Mouse (Mus musculus) skeletal muscle tissue, adult 2 months (tissue): ENCODE results near the gene Tpbgl.

Experiments used
- DNase-seq: peaks from one replicate; pipeline ENCODE4 v3.0.0-alpha.2; 2012; ENCODE audit warnings: low read depth, low spot score

Tpbgl gene

DNA sequence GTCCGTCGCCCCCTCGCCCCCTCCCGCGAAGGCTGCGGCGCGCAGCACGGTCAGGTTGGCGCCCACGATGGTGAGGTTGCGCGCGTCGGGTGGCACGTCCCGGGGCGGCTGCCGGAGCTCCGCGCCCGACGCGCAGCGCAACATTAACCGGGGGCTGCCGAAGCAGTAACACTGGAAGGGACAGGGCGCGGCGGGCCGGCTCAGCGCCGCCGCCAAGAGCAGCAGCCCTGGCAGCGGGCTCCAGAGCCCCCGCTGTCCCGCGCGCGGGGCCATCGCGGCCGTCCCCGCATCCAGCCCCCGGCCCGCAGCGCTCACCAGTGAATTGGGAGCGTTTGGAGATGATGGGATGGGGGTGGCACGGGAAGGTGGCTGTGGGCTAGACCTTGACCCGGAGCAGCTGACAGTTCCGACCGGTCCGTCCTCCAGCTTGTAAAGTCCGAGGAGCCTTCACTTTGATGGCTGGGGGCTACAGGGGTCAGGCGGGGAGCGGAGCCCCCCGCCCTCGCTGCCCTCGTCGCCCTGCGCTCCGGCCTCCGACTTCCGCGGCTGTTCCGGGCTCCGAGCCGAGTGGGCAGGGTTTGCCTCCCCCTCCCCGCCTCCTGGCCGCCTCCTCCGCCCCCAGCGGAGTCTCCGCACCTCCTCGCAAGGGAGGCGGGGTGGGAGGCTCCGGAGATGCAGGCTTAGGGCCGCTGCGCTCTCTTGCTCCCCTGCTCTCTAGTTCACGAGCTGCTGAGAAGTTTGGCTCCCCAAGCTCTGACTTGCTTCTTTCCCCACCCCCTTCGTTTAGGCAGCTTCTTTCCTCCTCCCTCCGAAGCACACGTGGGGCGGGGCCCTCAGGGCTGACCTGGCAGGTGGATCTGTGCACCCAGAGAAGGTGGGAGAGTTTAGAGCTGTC is at the start of gene Tpbgl:
Gene Tpbgl (minus strand): TSS at position 728 of the 895 bp plus-strand sequence.
- DNase-seq = peak; percentile 78

DNA sequence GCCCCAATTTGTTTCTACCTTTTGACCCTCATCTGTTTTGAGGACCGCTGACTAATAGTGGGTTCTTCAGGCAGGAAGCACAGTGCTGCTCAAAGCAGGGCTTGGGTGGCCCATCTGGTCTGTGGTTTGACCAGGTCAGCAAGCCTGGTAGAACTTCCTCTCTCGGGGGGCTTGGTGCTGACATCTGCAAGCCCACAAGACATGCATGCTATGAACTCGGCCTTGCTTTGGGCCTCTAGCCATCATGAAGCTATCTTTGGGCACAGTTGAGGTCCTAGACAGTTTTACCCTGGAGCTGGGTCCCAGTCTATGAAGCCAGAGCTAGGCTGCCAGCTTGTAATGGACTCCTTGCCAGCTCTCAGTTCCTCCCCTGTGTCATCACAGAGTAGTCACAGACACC is 48.0 kb upstream of the Tpbgl start:
- peak; percentile 58 for DNase-seq

DNA sequence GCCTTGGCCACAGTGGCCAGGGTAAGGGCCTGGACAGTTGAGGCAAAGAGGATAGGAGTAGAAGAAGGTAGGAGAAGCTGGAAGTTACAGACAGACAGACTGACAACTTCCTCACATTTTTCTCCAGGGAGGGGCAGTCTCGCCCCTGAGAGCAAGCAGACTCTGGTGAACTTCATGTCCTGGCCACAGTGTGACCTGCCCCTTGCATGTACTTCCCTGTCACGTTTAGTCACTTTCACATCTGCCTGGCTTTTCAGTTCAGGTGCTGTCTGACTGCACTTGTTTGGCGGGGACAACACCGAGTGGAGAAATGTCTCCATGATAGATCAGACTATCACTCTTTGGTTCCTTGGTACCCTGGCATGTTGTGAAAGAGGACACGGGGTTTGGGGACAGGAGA is 47.3 kb upstream of the Tpbgl start:
- DNase-seq = no peak

DNA sequence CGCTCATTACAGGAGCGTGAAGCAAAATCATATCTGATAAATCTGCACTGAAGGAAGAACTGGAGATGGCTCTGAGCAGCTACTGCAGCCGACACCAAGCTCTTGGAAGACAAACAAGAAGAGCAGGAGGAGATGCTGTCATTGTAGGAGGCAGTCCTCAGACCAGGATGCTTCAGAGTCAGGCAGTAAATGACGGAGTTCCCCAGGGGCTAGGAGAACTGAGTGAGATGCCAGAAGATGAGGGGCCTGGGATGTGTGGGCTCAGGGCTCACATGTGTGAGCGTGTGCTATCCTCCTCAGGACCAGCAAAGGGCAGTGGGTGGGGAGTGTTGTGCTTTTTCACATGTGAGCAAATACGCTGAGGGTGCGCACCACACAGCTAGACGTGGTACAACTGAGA is 46.3 kb upstream of the Tpbgl start:
- DNase-seq = no peak

DNA sequence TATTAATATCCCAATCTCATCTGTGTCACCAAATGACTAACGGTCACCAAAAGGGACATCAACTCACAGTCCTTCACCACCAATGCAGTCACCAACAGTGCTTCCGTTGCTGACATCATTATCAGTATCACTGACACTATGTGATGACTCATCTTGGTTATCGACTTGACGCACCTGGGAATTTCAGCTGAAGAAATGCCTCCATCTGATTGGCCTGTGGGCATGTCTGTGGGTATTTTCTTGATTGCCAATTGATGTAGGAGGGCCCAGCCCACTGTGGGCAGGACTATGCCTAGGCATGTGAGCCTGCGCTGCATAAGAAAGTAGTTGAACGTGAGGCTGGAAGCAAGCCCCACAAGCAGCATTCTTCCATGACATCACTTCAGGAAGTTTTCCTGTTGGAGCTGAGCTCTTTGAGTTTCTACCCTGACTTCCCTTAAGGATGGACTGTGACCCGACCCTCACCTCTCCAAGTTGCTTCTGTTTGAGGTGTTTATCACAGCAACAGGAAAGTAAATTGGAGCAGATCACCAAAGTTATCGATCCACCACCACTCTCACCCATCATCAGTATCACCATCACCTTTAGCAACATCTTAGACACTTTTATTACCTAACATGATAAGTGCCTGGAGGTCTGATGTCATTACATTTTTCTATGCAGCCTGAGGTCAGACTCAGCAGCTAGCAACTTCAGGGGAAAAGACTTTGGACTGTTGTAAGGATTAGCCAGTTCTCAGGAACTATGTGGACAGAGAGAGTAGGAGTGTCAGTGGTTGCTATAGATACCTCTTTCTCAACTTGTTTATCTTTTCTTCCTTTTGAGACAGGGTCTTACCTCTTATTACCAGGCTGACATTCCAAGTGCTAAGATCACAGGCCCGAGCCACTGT is 44.9 kb upstream of the Tpbgl start:
- DNase-seq = no peak

DNA sequence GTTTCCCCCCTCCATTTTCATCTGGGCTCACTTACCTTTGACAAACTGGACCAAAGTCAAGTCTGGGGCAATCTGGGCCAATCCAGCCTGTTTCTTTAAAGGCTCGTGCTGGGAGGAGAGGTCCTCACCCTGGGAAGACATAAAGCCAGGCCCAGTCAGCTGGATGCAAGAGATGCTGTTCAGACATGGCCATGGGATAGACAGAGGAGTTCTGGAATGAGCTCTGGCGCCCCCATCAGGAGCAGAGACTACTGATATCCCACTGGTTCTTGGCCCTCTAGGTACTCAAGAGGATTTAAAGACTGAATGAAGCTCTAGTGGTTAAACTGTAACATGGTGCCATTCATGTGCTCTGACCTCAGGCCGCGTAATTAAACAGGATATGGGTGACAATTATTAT is 44.0 kb upstream of the Tpbgl start:
- no peak for DNase-seq

DNA sequence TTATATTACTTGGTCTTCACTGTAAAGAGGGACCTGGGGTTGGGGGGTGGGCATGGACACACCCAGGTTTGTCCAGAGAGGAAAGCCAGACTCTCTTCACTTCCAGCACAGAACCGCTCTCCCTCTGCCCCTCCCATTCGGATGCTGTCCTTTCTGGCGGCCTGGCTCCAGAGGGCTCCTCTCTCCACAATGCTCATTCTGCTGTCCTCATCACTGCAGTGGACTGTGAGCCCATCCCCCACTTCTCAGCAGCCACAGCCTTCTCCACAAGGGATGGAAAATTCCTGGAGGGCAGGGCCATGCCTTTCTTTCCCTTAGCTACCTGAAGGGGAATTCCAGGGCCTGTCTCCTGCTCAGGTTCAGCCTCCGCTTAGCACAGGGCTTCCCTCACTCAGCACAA is 41.9 kb upstream of the Tpbgl start:
- no peak for DNase-seq

DNA sequence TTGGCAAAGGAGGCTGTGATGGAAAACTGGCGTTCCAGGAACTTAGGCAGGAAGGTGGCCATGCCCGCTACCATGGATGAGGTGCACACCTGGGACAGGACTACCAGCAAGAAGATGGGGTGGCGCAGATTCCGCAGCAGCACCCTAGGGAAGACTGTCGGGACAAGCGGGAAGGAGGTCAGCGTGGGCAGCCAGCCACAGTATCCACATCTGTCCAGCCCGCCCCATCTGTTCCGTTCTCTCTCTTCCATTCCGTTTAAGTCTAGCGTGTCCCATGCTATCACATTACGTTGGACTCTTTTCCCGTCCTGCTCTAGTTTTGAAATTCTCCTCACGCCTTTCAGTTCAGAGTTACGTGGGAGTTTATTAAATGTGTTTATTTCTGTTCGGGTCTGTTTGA is 40.2 kb upstream of the Tpbgl start:
- no peak for DNase-seq

DNA sequence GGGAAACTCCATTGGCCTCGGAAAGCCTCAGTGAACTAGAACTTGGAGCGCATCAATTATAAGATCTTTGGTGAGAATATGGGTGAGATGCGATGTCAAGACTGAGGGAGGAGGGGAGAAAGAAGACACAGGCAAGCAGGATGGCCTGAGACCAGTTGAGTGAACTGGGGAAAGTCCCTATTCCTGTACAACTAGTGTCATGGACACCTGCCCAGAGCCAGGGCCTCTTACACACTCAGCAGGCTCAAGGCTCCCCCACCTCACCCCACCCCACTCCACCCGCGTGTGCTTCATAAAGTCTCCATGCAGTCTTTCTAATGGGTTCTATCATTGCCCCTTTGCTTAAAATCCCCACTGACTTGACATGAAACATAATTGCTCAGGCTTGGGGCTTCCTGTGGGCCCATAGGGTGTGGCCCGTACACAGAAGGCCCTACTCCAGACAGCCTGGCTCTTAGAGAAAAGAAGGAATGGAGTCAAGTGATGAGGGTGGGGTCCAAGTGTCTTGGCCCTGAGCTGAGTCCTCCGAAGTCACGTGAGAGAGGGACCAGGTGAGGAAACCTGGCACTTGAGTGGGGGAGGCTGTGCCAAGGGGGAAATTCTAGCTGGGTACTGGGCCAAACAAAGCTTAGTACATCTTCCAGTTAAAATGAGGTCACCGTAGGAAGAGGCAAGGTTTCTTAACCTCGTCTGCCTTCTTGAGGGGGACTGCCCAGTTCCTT is 39.0 kb upstream of the Tpbgl start:
- DNase-seq = peak; percentile 64

DNA sequence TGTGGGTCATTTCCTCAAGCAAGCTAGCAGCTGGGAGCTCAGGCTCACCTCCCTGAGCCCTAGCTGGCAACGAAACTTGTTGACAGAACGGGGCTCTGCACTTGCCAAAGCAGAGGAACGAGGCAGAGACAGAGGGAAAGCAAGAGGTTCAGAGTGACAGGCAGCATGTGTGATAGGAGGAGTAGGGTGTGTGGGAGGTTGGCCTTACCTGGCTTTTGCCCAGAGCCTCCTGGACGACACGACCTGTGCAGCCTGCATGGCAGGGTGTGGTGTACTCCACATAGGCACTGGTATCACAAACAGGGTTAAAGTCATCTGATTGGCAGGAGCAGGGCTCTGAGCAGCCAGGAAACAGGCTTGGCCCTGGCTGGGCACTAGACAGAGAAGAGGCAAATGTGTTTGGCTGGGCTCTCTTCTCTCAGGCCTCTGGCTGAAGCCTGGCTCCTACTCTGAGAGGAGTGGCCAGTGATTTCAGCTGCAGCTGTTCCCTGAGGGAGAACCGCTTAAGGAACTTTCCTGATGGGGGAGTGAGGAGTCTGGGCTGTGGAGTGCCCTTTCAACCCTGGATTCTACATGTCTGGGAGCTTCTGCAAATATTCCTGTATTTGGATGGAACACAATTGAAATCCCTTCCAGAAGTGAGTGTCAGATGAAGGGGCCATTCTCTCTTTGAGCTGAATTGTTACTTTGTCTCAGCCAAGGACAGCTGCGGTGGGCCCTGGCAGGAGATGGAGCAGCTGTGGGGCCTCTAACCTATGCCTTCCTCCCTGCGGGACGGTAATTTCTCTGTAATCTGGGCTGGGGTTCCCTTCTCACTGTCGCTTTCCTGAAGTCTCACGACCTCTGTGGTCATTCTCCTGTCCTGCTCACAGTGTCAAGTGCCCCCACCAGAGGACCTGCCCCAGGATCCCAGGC is 37.9 kb upstream of the Tpbgl start:
- DNase-seq = peak; percentile 94

DNA sequence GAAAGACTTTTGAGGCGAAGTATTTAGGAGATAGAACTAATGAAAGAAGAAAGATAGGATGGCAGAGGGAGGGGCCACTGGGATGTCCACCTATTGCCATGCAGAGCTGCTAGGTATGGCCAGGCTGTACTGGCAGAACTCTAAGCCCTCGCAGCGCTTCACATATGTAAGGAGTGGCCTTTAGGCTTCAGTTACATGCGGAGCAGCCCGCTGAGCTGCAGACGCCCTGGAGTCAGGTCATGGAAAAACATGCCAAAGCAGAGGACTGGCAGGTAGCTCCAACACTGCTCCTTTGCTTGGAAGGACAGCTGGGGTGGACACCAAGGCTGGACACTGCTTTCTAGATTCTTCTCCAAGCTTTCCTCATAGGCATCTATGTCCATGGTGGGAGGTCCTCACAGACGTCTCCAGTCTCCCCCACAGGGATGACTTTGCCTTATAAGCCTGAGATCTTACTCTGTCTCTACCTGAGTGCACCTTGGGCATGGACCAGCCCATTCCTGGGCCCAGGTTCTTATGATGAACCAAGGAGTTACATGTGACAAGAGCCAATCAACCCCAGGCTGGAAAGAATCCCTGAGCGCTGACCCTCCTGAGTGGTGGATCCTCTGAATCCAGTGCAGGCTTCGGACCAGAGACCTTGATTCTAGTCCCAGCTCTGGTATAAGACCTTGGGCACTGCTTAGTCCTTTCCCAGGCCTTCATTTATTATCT is 36.8 kb upstream of the Tpbgl start:
- DNase-seq = no peak

DNA sequence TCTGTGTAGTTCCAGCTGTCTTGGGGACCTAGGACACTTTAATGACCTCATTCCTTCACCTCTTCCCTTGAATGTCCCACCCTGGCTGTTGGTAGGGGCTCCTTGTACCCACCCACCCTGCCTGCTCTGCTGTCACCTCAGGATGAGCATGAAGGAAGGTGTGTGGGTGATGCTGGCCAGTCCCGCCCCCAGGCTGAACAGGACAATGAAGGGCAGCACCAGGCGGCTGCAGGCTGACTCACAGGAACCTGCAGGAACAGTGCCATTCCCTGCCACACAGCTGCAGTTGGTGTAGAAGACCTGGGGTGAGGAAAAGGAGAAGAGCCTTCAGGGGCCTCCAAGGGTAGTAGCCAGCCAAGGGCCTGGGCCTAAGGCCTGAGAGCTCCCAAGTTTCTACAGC is 35.4 kb upstream of the Tpbgl start:
- no peak for DNase-seq

DNA sequence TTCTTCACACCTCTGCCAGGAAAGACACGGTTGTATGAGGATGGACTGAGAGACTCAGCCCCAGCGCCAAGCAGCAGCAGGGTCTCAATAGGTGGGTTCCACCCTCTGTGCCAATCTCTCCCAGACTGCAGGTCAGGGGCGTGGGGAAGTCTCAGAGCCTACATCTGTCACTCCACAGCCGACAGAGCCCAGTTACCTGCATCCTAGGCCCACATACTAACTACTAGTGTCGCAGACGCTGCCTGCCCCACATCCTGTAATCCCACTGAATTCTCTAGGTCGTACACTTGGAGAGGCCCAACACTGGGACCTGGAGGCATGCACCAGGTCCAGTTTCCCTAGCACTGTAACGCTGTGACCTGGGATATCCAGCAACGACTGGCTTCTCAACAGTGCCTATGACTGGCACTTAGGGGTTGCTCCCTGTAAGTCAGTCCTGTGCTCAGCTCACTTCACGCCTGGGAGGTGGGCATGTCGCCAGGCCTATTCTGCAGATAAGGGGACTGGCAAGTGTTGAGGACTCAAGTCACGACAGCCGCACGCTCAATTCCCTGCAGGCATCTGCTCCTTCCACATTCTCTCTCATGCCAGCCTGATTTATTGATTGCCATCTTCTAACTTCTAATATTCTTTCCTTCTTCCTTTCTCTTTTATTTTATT is 34.8 kb upstream of the Tpbgl start:
- no peak for DNase-seq

DNA sequence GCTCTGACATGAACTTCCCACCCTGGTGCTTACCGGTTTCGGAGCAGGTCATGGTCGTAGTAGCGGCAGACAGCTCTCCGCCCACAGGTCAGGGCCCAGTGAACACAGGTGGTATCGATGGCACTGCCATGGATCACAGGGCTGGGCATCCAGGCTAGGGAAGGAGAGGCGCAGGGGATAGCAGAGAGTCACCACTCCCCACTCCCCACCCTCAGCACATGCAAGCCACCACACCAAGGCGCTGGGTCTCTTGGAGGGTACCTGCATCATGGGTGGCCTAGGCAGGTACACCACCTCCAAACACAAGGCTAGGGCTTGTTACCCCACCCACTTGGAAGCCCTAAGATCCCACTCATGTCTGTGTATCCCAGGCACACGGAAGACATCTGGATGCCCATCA is 34.2 kb upstream of the Tpbgl start:
- no peak for DNase-seq

DNA sequence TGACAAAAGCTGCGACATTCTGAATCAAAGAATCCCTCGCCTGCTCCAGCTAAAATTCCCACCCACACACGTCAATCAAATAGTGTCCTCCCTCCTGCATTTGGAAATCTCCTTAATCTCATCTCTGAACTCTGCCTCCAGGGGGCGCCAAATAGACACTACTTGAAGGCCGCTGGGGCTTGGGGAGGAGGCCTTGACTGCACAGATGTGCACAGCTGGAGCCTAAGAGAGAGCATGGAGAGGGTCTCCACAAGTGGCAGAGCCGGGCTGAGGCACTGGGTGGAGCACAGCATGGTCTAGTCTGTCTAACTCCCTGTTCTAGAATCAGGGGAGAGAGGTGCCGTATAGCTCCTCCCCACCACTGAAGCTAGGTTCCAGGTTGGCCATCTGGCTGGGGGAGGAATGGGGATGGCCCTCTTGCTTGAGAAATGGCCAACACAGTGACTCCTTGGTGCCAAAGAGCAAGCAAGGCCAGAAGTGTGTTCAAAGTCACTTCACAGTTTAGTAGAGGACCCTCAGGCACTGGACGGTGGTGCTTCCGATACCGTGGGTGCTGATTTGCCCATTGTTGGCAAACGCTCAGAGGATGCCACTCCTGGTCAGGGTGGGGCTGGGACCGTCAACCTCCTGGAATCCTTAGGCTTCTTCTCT is 32.6 kb upstream of the Tpbgl start:
- peak; percentile 64 for DNase-seq

DNA sequence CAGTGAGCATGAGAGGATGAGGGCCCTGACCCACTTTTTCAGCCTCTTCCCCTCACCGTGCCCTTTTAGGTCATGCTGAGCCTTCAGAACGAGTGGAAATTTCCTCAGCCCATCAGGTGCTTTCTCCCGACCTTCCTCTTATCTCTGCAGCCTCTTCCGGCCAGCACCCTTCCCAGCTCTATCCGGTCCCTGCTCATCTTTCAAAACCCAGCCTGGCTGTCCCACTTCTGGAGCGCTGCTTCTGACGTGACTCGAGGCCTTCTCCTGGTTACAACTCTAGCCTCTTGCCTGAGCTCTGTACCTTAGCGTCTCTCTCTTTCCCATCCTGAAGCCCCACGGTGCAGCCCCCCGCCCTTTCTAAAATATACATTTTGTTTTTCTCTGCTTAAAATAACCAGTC is 27.3 kb upstream of the Tpbgl start:
- DNase-seq = no peak

DNA sequence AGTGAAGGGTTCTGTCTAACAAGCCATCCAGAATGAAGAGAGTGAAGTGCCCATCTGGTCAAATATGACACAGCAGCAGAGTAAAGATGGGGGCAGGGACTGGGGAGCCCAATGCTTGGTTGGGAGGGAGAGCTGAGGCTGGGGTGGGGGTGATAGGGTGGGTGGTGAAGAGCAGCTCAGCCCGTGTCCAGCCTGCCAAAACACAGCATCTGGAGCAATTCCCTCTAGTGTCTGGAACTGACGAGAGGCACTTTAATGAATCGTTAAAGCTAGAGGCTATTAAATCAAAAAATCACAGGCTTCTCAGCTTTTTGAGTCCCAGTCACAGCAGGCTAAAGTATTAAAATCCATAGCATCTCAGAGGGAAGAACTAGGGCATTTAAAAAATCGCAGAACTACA is 22.7 kb upstream of the Tpbgl start:
- DNase-seq = no peak

DNA sequence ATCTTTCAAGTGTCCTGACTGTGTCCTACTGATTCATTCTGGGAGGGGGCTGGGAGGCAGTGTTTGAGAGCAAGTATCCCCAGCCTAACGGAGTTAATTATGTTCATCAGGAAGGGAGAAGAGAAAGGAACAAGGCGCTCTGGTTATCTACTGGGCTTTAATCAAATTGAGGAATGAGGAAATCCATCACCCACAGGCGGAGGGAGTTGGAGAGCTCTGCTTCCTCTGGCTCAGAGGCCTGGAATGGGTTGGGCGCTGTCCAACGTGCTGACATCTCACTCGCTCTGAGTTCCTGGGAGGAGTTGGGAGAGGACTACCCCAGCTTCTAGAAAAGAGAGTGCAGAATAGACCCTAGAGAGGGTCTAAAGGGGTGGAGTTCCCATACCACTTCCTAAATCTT is 21.7 kb upstream of the Tpbgl start:
- no peak for DNase-seq

DNA sequence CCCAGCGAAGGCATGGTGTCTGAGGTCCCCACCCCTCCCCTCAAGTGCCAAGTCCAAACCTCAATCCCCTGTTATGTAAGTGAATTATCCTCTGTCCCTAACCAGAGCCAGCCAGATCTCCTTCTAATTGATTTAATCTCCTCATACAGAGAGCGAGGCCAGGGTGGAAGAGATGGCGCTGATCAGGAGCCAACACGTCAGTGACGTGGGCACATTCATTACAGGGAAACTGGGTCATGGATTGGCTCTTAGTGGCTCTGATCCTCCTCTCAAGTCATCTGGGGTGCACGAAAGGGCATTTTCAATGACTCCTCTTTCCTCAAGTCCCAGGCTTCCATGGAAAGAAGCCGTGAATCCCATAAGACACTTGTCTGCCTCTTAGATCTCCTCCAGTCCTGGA is 17.8 kb upstream of the Tpbgl start:
- DNase-seq = no peak
